In genomic region chr7:18926911-18927310, GRCm38 (mm10) we compare ENCODE assay signal across 8 mouse cellular contexts. TPM values are rescaled to one million over a fixed set of nuclear protein-coding genes. Genes with fewer than 3 reads are reported as not detected.
DNase-seq lines count a peak whose midpoint lies in the region; ATAC-seq and TF ChIP-seq lines count a peak whose summit lies in the region.

No protein-coding gene starts in this region.

- no peak for ATAC-seq in heart, embryonic 13.5 days (ENCODE audit: extremely low read depth, insufficient number of reproducible peaks, low FRiP score, low TSS enrichment)
- ATAC-seq in hindbrain, embryonic 11.5 days (ENCODE audit: low FRiP score) = no peak
- ATAC-seq in midbrain, embryonic 11.5 days (ENCODE audit: low FRiP score) = no peak; the same call in 1 of the 2 replicates

- H3K4me3 ChIP-seq in heart, embryonic 13.5 days = peak overlapping the region; percentile 66
- H3K4me3 ChIP-seq in cortical plate, adult 2 months (ENCODE audit: insufficient read depth, low read length) = peak overlapping the region; percentile 99
- H3K4me3 ChIP-seq in hindbrain, embryonic 11.5 days (ENCODE audit: low read depth, low read length) = peak overlapping the region; percentile 97
- peak overlapping the region; percentile 98 for H3K4me3 ChIP-seq in midbrain, embryonic 11.5 days (ENCODE audit: low read depth, low read length)

- no peak for DNase-seq in heart, adult 11 months
- no peak for DNase-seq in hindbrain, embryonic 11.5 days (ENCODE audit: low spot score)
- DNase-seq in midbrain, embryonic 11.5 days (ENCODE audit: low spot score, missing footprints) = peak; percentile 82
- DNase-seq in urinary bladder, postnatal 10 days (ENCODE audit: low spot score) = no peak
- no peak for DNase-seq in frontal cortex, adult 2 months (ENCODE audit: extremely low spot score in 1 of 2, low spot score in 1 of 2)
- no peak for DNase-seq in yolk sac, embryonic 10.5 days (ENCODE audit: low spot score)

- TF ChIP-seq CTCF in cortical plate, adult 2 months (IDR thresholded peaks at IDR 0.05; ENCODE audit: extremely low read depth, insufficient read depth, low read length) = no peak

- H3K9ac ChIP-seq in heart, embryonic 13.5 days = 0 out of 2 replicates have a peak overlapping the region, but pooled peaks have one; percentile 85
- peak overlapping the region; percentile 100 for H3K9ac ChIP-seq in hindbrain, embryonic 11.5 days (ENCODE audit: low read depth, low read length)
- H3K9ac ChIP-seq in midbrain, embryonic 11.5 days (ENCODE audit: low read length) = peak overlapping the region; percentile 99

- H3K36me3 ChIP-seq in heart, embryonic 13.5 days = no peaks in the 10 kb centered on the region
- H3K36me3 ChIP-seq in hindbrain, embryonic 11.5 days (ENCODE audit: control insufficient read depth, insufficient read depth, low read length) = no peaks in the 10 kb centered on the region
- no peaks in the 10 kb centered on the region for H3K36me3 ChIP-seq in midbrain, embryonic 11.5 days (ENCODE audit: control insufficient read depth, insufficient read depth, low read length)

- H3K4me1 ChIP-seq in heart, embryonic 13.5 days = peaks cover 12% of the 10 kb centered on the region
- peaks cover 12% of the 10 kb centered on the region for H3K4me1 ChIP-seq in cortical plate, adult 2 months (ENCODE audit: control insufficient read depth, insufficient read depth, low read length)
- H3K4me1 ChIP-seq in hindbrain, embryonic 11.5 days (replicated peaks; ENCODE audit: control insufficient read depth, insufficient read depth, low read length) = peaks cover 23% of the 10 kb centered on the region
- peaks cover 45% of the 10 kb centered on the region for H3K4me1 ChIP-seq in midbrain, embryonic 11.5 days (ENCODE audit: control insufficient read depth, insufficient read depth, low read length)

- no peaks in the 10 kb centered on the region for H3K9me3 ChIP-seq in heart, embryonic 13.5 days
- H3K9me3 ChIP-seq in hindbrain, embryonic 11.5 days (ENCODE audit: control insufficient read depth, low read length) = no peaks in the 10 kb centered on the region
- H3K9me3 ChIP-seq in midbrain, embryonic 11.5 days (ENCODE audit: control insufficient read depth, low read length) = no peaks in the 10 kb centered on the region

- peaks cover 74% of the 10 kb centered on the region for H3K27me3 ChIP-seq in heart, embryonic 13.5 days (replicated peaks)
- H3K27me3 ChIP-seq in hindbrain, embryonic 11.5 days (ENCODE audit: control insufficient read depth, insufficient read depth, low read length) = no peaks in the 10 kb centered on the region
- H3K27me3 ChIP-seq in midbrain, embryonic 11.5 days (ENCODE audit: control insufficient read depth, insufficient read depth, low read length) = no peaks in the 10 kb centered on the region; the same call in 1 of the 2 replicates

- WGBS in heart, embryonic 13.5 days = 45% methylated on average over 6 of the region's 6 CpGs
- 48% methylated on average over 6 of the region's 6 CpGs for WGBS in hindbrain, embryonic 11.5 days
- 54% methylated on average over 6 of the region's 6 CpGs for WGBS in midbrain, embryonic 11.5 days

- peak overlapping the region; percentile 33 for H3K27ac ChIP-seq in heart, embryonic 13.5 days (replicated peaks)
- H3K27ac ChIP-seq in cortical plate, adult 2 months (ENCODE audit: insufficient read depth, low read length) = peak overlapping the region; percentile 63; the same call in 1 of the 2 replicates
- H3K27ac ChIP-seq in hindbrain, embryonic 11.5 days (ENCODE audit: low read depth, low read length) = peak overlapping the region; percentile 2
- peak overlapping the region; percentile 85; the same call in 1 of the 2 replicates for H3K27ac ChIP-seq in midbrain, embryonic 11.5 days (ENCODE audit: low read depth, low read length)

- no peak for TF ChIP-seq POLR2A in cortical plate, adult 2 months (IDR thresholded peaks at IDR 0.05; ENCODE audit: extremely low read depth, insufficient read depth, low read length)

- peak overlapping the region; percentile 91 for H3K4me2 ChIP-seq in heart, embryonic 13.5 days
- H3K4me2 ChIP-seq in hindbrain, embryonic 11.5 days (replicated peaks; ENCODE audit: low read depth, low read length) = peak overlapping the region; percentile 61
- peak overlapping the region; percentile 74 for H3K4me2 ChIP-seq in midbrain, embryonic 11.5 days

RNA-seq across cellular contexts. Expression of gene Nova2, which starts 1.2 kb away (rescaled TPM):
- 0.52 and 0.60 TPM in 2 replicates for polyA plus RNA-seq in heart, embryonic 13.5 days (2015; fragmentation: Nextera tagmentation; extraction: Ambion mirVana)
- polyA plus RNA-seq in cortical plate, adult 2 months (2012; rRNA removed) = 22.3 and 23.3 TPM in 2 replicates
- 12.7 and 18.0 TPM in 2 replicates for polyA plus RNA-seq in hindbrain, embryonic 11.5 days (2014; fragmentation: Nextera tagmentation; extraction: Ambion mirVana)
- 9.1 and 9.8 TPM in 2 replicates for polyA plus RNA-seq in midbrain, embryonic 11.5 days (2014; fragmentation: Nextera tagmentation; extraction: Ambion mirVana)
- polyA plus RNA-seq in frontal cortex, adult 2 months (2012; rRNA removed) = 25.0 and 27.0 TPM in 2 replicates

RNA-seq across cellular contexts. Expression of gene Ccdc61, which starts 16.7 kb away (rescaled TPM):
- 18.2 and 23.0 TPM in 2 replicates for polyA plus RNA-seq in heart, embryonic 13.5 days (2015; fragmentation: Nextera tagmentation; extraction: Ambion mirVana)
- polyA plus RNA-seq in cortical plate, adult 2 months (2012; rRNA removed) = 14.7 and 15.8 TPM in 2 replicates
- polyA plus RNA-seq in hindbrain, embryonic 11.5 days (2014; fragmentation: Nextera tagmentation; extraction: Ambion mirVana) = 22.9 and 27.3 TPM in 2 replicates
- polyA plus RNA-seq in midbrain, embryonic 11.5 days (2014; fragmentation: Nextera tagmentation; extraction: Ambion mirVana) = 23.0 and 28.3 TPM in 2 replicates
- 11.7 and 15.4 TPM in 2 replicates for polyA plus RNA-seq in frontal cortex, adult 2 months (2012; rRNA removed)

RNA-seq across cellular contexts. Expression of gene Pglyrp1, which starts 55.8 kb away (rescaled TPM):
- polyA plus RNA-seq in heart, embryonic 13.5 days (2015; fragmentation: Nextera tagmentation; extraction: Ambion mirVana) = 0.82 and 1.2 TPM in 2 replicates
- 15.7 and 16.0 TPM in 2 replicates for polyA plus RNA-seq in cortical plate, adult 2 months (2012; rRNA removed)
- 2.8 and 2.9 TPM in 2 replicates for polyA plus RNA-seq in hindbrain, embryonic 11.5 days (2014; fragmentation: Nextera tagmentation; extraction: Ambion mirVana)
- 2.3 and 2.7 TPM in 2 replicates for polyA plus RNA-seq in midbrain, embryonic 11.5 days (2014; fragmentation: Nextera tagmentation; extraction: Ambion mirVana)
- polyA plus RNA-seq in frontal cortex, adult 2 months (2012; rRNA removed) = 17.5 and 20.5 TPM in 2 replicates

Comparison
In these comparisons a context has a peak if more than half of its experiments do, and no peak if none do; other contexts are left out.
1. H3K27ac ChIP-seq: peak in every context shown above with its lines; median percentile 85 in midbrain, embryonic 11.5 days; 63 in cortical plate, adult 2 months; 33 in heart, embryonic 13.5 days; 2 in hindbrain, embryonic 11.5 days.